Mouse (Mus musculus): Measurements from ENCODE around the gene Olfr1507. TPM values are rescaled to one million over a fixed set of nuclear protein-coding genes. Genes with fewer than 3 reads are reported as not detected.

Olfr1507 gene
- not detected in 2 replicates for total RNA-seq (2021)
- long read RNA-seq, experiment 1: 0 reads
- long read RNA-seq, experiment 2: 0 reads

- DNase-seq: no peak
These were observed at the start of gene Olfr1507 for GRCm38 (mm10) chr14:52495516-52495915. Olfr1507 (minus strand) TSS chr14:52495749.

GRCm38 (mm10) chr14:52533336-52533735 lies 37.8 kb upstream of the Olfr1507 start:
- DNase-seq: no peak

DNA sequence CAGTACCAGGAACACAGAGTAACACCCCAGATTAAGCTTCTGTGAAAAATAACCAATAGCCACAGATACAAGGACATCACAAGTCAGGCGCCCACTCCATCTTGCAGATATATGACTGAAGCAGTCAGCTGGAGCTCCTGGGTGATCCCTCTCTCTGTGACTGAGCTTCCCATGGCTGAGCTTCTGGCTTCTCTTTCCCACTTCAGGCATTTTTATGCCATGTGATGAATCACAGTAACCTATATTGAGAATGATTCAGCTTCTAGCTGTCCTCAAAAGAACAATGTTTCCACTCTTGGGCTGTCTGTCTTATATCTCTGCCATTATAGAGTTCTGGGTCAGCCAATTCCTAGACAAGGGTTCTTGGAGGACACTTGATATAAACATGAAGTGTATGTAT lies 29.4 kb upstream of the Olfr1507 start:
- DNase-seq: no peak

GRCm38 (mm10) chr14:52467395-52467794 lies 28.2 kb downstream of the Olfr1507 start, which contains the start of gene Olfr1508:
Olfr1508 (minus strand) TSS chr14:52467495.
- DNase-seq: no peak

- no peak for DNase-seq
These were observed 29.8 kb downstream of the Olfr1507 start for GRCm38 (mm10) chr14:52465738-52466137.

DNA sequence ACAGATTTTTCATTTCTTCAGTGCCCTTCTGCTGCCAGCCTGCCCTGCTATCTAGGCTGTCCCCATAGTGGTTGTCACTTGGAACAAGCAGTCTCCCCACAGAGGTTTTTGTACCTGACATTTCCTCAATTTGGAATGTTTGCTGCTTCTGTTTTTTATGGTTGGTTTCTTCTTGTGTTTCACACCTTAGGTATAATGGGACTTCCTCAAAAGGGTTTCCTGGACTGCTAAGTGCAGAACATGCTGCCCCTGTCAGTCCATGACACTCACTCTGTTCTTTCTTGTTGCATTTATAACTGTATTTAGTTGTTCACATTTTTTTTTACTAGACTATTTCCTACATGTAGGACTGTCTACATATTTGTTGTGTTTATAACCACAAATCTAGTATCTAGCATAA lies 33.6 kb downstream of the Olfr1507 start:
- DNase-seq: no peak

GRCm38 (mm10) chr14:52451138-52451537 lies 44.4 kb downstream of the Olfr1507 start:
- no peak for DNase-seq

GRCm38 (mm10) chr14:52442690-52443089 lies 52.9 kb downstream of the Olfr1507 start, which contains the start of gene Olfr1509:
Olfr1509 (plus strand) TSS chr14:52442990.
- DNase-seq: no peak

Other genes starting within 250 kb of the Olfr1507 start
- gene Chd8, start 238.0 kb downstream of the Olfr1507 start, total RNA-seq (2021): 88.4 and 93.0 TPM in 2 replicates
- gene Tox4, start 216.6 kb downstream of the Olfr1507 start, total RNA-seq (2021): 42.7 and 46.9 TPM in 2 replicates
- 30.2 and 32.2 TPM in 2 replicates for gene Rab2b, start 216.2 kb downstream of the Olfr1507 start, total RNA-seq (2021)
- 31.4 and 41.7 TPM in 2 replicates for gene Mettl3, start 190.6 kb downstream of the Olfr1507 start, total RNA-seq (2021)
- 7.3 and 9.6 TPM in 2 replicates for gene Sall2, start 167.0 kb downstream of the Olfr1507 start, total RNA-seq (2021)
- gene Olfr1513, start 139.3 kb downstream of the Olfr1507 start, total RNA-seq (2021): not detected in 2 replicates
- gene Olfr1512, start 116.6 kb downstream of the Olfr1507 start, total RNA-seq (2021): not detected in 2 replicates
- not detected in 2 replicates for gene Olfr1511, start 98.4 kb downstream of the Olfr1507 start, total RNA-seq (2021)
- not detected in 2 replicates for gene Olfr1510, start 81.4 kb downstream of the Olfr1507 start, total RNA-seq (2021)
- not detected in 2 replicates for gene Olfr1509, start 52.8 kb downstream of the Olfr1507 start, total RNA-seq (2021)
- not detected in 2 replicates for gene Olfr1508, start 28.3 kb downstream of the Olfr1507 start, total RNA-seq (2021)